Mouse (Mus musculus): ENCODE data around the gene Sos1. TPM values are rescaled to one million over a fixed set of nuclear protein-coding genes. Genes with fewer than 3 reads are reported as not detected.

Sos1 gene
- total and polyA plus RNA-seq, 2 experiments from 2014 or later, result 7.2 to 29.0 TPM

DNA sequence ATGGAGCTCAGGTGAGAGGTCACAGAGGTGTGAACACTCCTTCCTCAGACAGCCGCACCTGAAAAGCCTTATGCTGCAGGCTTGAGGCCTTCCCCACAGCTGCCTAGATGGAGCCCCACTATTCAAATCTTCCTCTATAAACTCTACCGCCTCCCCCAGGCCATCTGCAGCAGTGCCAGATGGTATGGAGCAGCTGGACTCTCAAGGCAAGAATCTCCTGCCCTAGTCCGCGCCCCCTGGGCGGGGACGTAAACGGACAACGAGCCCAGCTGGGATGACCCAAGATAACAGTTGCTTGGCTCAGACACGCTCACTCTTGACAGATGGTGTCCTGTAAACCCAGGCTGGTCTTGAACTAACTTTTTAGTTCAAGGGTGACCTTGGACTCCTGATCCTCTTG lies 37.0 kb upstream of the Sos1 start:
- TF ChIP-seq CTCF (IDR thresholded peaks at IDR 0.05), result no peak
- DNase-seq (ENCODE audit: low spot score), result no peak
- H3K4me3 ChIP-seq (ENCODE audit: low read depth, low read length), result no peak overlapping the region
- H3K4me1 ChIP-seq (ENCODE audit: insufficient read depth, low read length), result no peaks in the 10 kb centered on the region
- 87% methylated on average over 9 of the region's 9 CpGs for WGBS
- H3K36me3 ChIP-seq (ENCODE audit: insufficient read depth, low read length), result no peaks in the 10 kb centered on the region
- H3K4me2 ChIP-seq (ENCODE audit: low read depth, low read length, poor library complexity, severe bottlenecking), result no peak overlapping the region
- H3K27me3 ChIP-seq (ENCODE audit: insufficient read depth, low read length), result no peaks in the 10 kb centered on the region
- no peak overlapping the region for H3K9ac ChIP-seq (replicated peaks; ENCODE audit: low read length, poor library complexity, severe bottlenecking)
- ATAC-seq (ENCODE audit: low FRiP score), result no peak
- H3K9me3 ChIP-seq (ENCODE audit: low read length), result no peaks in the 10 kb centered on the region
- H3K27ac ChIP-seq (ENCODE audit: low read depth, low read length), result no peak overlapping the region

DNA sequence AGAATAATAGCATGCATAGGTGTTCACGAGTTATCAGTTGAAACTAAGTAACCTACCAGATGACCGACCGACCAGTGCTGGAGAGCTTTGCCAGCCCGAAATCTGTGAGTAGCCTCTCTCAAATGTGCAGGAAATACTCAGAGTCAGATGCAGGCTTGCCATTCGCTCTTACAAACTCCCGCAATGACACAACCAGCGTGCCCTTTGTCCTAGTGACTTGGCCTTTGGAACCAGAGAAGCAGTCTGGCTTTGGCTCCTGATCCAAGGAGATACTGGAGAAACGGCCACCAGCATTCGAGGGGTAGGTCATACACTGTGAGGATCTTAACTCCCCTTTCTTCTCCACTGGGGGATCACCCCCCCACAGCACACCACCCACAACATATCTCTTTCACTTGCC lies 35.7 kb upstream of the Sos1 start:
- Histone ChIP-seq H3K9ac (replicated peaks; ENCODE audit: low read length, poor library complexity, severe bottlenecking) (no peak overlapping the region), H3K36me3 (ENCODE audit: insufficient read depth, low read length) (no peaks in the 10 kb centered on the region), H3K4me3 (ENCODE audit: low read depth, low read length) (no peak overlapping the region), H3K9me3 (ENCODE audit: low read length) (no peaks in the 10 kb centered on the region), H3K27ac (ENCODE audit: low read depth, low read length) (no peak overlapping the region), H3K27me3 (ENCODE audit: insufficient read depth, low read length) (no peaks in the 10 kb centered on the region), H3K4me1 (ENCODE audit: insufficient read depth, low read length) (no peaks in the 10 kb centered on the region), H3K4me2 (ENCODE audit: low read depth, low read length, poor library complexity, severe bottlenecking) (no peak overlapping the region)
- ATAC-seq (ENCODE audit: low FRiP score) (no peak), DNase-seq (ENCODE audit: low spot score) (no peak)
- TF ChIP-seq CTCF (IDR thresholded peaks at IDR 0.05), result no peak
- 93% methylated on average over 9 of the region's 9 CpGs for WGBS

DNA sequence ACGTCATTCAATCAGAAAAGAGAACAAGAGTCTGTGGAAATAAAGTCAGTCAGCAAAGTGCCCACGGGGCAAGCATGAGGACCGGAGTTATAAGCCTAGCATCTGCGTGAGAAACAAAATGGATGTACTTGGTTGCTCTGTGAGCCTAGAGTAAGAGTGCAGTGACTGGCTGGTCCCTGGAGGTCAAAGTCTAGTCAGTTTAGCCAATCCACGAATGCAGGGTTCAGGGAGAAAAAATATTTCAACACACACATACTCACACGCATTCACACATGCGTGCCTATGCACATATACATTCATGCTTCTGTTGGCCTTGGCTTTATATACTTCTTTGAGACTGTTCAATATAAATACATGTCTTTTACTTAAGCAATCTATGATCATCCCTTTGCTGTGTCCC lies 35.3 kb upstream of the Sos1 start:
- Histone ChIP-seq H3K4me2 (ENCODE audit: low read depth, low read length, poor library complexity, severe bottlenecking) (no peak overlapping the region), H3K4me3 (ENCODE audit: low read depth, low read length) (no peak overlapping the region), H3K9ac (replicated peaks; ENCODE audit: low read length, poor library complexity, severe bottlenecking) (no peak overlapping the region), H3K27ac (ENCODE audit: low read depth, low read length) (no peak overlapping the region), H3K9me3 (ENCODE audit: low read length) (no peaks in the 10 kb centered on the region), H3K36me3 (ENCODE audit: insufficient read depth, low read length) (no peaks in the 10 kb centered on the region), H3K27me3 (ENCODE audit: insufficient read depth, low read length) (no peaks in the 10 kb centered on the region), H3K4me1 (ENCODE audit: insufficient read depth, low read length) (no peaks in the 10 kb centered on the region)
- 93% methylated on average over 7 of the region's 7 CpGs for WGBS
- ATAC-seq (ENCODE audit: low FRiP score) (no peak), DNase-seq (ENCODE audit: low spot score) (no peak)
- no peak for TF ChIP-seq CTCF (IDR thresholded peaks at IDR 0.05)

DNA sequence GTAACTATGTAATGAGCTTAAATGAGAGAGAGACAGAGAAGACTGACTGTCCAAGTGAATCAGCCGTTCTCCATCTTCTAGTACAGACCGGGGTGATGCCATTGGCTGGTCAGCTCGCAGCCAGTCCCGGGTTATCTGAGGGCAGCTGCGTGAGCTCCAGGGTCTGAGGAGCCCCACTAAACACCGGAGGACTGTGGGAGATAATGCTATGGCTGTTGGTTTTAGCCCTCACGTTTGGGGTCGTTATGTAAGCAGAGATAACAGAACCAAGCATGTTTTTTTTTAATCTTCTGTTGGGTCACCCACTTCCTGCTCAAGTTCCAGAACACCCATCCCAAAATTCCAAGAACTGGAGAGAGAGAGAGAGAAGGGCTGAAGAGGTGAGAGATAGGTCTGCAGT lies 33.5 kb upstream of the Sos1 start:
- ATAC-seq (ENCODE audit: low FRiP score) (no peak), DNase-seq (ENCODE audit: low spot score) (no peak)
- TF ChIP-seq CTCF (IDR thresholded peaks at IDR 0.05), result no peak
- Histone ChIP-seq H3K4me3 (ENCODE audit: low read depth, low read length) (no peak overlapping the region), H3K27ac (ENCODE audit: low read depth, low read length) (no peak overlapping the region), H3K27me3 (ENCODE audit: insufficient read depth, low read length) (no peaks in the 10 kb centered on the region), H3K9me3 (ENCODE audit: low read length) (no peaks in the 10 kb centered on the region), H3K36me3 (ENCODE audit: insufficient read depth, low read length) (no peaks in the 10 kb centered on the region), H3K4me1 (ENCODE audit: insufficient read depth, low read length) (no peaks in the 10 kb centered on the region), H3K4me2 (ENCODE audit: low read depth, low read length, poor library complexity, severe bottlenecking) (no peak overlapping the region), H3K9ac (replicated peaks; ENCODE audit: low read length, poor library complexity, severe bottlenecking) (no peak overlapping the region)
- 88% methylated on average over 8 of the region's 8 CpGs for WGBS

DNA sequence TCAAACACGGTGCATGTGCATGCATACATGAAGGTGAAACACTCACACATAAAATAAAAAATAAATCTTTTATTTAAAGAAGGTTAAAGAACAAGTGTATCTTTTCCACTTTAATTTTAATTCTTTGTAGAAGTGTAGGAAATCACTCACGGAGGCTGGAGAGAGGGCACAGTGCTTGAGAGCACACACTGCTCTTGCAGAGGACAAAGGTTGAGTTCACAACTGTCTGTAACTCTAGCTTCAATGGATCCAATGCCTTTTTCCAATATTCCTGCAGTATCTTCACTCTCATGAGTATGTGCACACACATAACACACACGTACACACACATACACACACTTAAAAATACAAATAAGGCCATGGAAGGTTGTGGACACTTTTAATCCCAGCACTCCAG lies 30.2 kb upstream of the Sos1 start:
- Histone ChIP-seq H3K27me3 (ENCODE audit: insufficient read depth, low read length) (no peaks in the 10 kb centered on the region), H3K4me2 (ENCODE audit: low read depth, low read length, poor library complexity, severe bottlenecking) (no peak overlapping the region), H3K9ac (replicated peaks; ENCODE audit: low read length, poor library complexity, severe bottlenecking) (no peak overlapping the region), H3K4me3 (ENCODE audit: low read depth, low read length) (no peak overlapping the region), H3K4me1 (ENCODE audit: insufficient read depth, low read length) (no peaks in the 10 kb centered on the region), H3K9me3 (ENCODE audit: low read length) (no peaks in the 10 kb centered on the region), H3K36me3 (ENCODE audit: insufficient read depth, low read length) (no peaks in the 10 kb centered on the region), H3K27ac (ENCODE audit: low read depth, low read length) (no peak overlapping the region)
- TF ChIP-seq CTCF (IDR thresholded peaks at IDR 0.05), result no peak
- 81% methylated on average over 3 of the region's 3 CpGs for WGBS
- DNase-seq (ENCODE audit: low spot score), result no peak
- no peak for ATAC-seq (ENCODE audit: low FRiP score)

DNA sequence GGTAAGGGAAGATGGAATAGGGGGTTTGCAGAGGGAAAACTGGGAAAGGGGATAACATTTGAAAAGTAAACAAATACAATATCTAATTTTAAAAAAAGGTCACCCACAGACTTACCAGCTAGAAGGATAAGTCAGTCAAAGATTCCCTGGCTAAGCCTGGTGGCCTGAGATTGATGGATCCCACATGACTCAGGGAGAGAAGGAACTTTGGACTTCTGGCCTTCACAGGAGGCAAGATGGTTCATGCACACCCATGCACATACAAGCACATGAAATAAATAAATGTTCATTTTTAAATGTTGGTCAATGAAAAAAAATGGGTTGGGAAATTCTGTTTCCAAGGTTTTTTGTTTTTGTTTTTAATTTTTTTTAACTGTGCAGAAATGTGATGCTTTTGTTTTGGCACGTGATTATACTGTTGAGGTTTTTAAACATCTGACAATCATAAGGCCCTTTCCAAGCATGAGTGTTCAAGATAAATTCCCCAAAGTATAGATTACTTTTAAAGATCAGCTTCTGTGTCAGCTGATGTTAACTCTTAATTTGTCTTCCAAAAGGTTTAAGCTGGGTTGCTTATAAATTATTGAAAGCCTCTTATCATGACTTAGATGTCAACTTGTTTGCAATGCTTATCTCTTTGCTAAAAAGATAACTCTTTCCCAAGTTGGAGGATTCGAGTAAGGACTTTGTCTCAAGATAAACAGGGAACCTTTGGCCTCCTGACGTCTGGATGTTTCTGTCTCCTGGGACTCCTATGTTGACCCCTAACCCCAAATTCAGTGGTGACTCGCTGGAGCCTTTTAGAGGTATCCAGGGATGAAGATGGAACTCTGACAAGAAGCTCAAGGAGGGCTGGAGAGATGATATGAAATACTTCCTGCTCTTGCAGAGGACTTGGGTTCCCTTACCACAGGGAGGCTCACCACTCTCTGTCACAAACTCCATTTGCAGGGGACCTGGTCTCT lies 29.5 kb upstream of the Sos1 start:
- Histone ChIP-seq H3K27me3 (ENCODE audit: insufficient read depth, low read length) (no peaks in the 10 kb centered on the region), H3K9ac (replicated peaks; ENCODE audit: low read length, poor library complexity, severe bottlenecking) (no peak overlapping the region), H3K9me3 (ENCODE audit: low read length) (no peaks in the 10 kb centered on the region), H3K4me3 (ENCODE audit: low read depth, low read length) (no peak overlapping the region), H3K27ac (ENCODE audit: low read depth, low read length) (no peak overlapping the region), H3K36me3 (ENCODE audit: insufficient read depth, low read length) (no peaks in the 10 kb centered on the region), H3K4me1 (ENCODE audit: insufficient read depth, low read length) (no peaks in the 10 kb centered on the region), H3K4me2 (ENCODE audit: low read depth, low read length, poor library complexity, severe bottlenecking) (no peak overlapping the region)
- ATAC-seq (ENCODE audit: low FRiP score), result no peak
- TF ChIP-seq CTCF (IDR thresholded peaks at IDR 0.05), result no peak
- 67% methylated on average over 4 of the region's 4 CpGs for WGBS
- DNase-seq (ENCODE audit: low spot score), result no peak

Measured in midbrain, postnatal 0 days (tissue).